Mouse (Mus musculus) lung, adult 2 months (tissue): Measurements from ENCODE around the gene 4930579G24Rik. TPM values are rescaled to one million over a fixed set of nuclear protein-coding genes. Genes with fewer than 3 reads are reported as not detected.

Source experiments
- DNase-seq: peaks from one replicate; pipeline ENCODE4 v3.0.0; 2022
- H3K4me1 ChIP-seq: fragments of 200-500 bp; 2 replicates; pipeline ENCODE4 v1.6.1; 2011; ENCODE audit warnings: low read length; ENCODE audit not compliant: control insufficient read depth, insufficient read depth
- H3K4me3 ChIP-seq: fragments of 200-500 bp; replicated peaks from 2 replicates; pipeline ENCODE3; 2011; ENCODE audit warnings: low read depth, mild to moderate bottlenecking, control low read depth, low read length; ENCODE audit errors: extremely low read depth
- CTCF ChIP-seq: fragments of 200-500 bp; IDR thresholded peaks from 2 replicates; pipeline ENCODE4 v1.5.1; 2011; ENCODE audit warnings: mild to moderate bottlenecking, low read length, control low read depth; ENCODE audit not compliant: insufficient read depth
- POLR2A ChIP-seq: fragments of 200-500 bp; IDR thresholded peaks from 2 replicates; pipeline ENCODE4 v1.6.1; 2011; ENCODE audit warnings: low read depth, mild to moderate bottlenecking, control low read depth, low read length, borderline replicate concordance; ENCODE audit errors: extremely low read depth
- WGBS: fragments of 180-500 bp; shearing (Covaris S2); methylation state at CpG from one replicate; pipeline ENCODE4 v1.1.7; 2018; 5-methylcytosine and 5-hydroxymethylcytosine counted together
- polyA plus RNA-seq: library from polyadenylated mRNA; depleted of rRNA; stranded (reverse); fragments of >200 nt; gene quantifications from 2 replicates; pipeline ENCODE4 v1.2.3, GENCODE M21; 2012; rRNA removed

The 4930579G24Rik gene
- polyA plus RNA-seq, 1 experiment, result 1.2 TPM

- TF ChIP-seq CTCF, result no peak
- TF ChIP-seq POLR2A, result no peak
- no peak for DNase-seq
- H3K4me3 ChIP-seq, result no peak overlapping the region
- 64% methylated on average over 3 of the region's 3 CpGs for WGBS
- no peaks in the 10 kb centered on the region for H3K4me1 ChIP-seq
Measured at GRCm38 (mm10) chr3:79676411-79676810, 47.5 kb downstream of the 4930579G24Rik start.

Other genes with a start within 250 kb of the 4930579G24Rik start
- 5.7 and 10.2 TPM in 2 replicates for gene Fnip2, start 61.3 kb upstream of the 4930579G24Rik start, polyA plus RNA-seq
- gene Ppid, start 37.7 kb upstream of the 4930579G24Rik start, polyA plus RNA-seq, result 5.8 and 9.1 TPM in 2 replicates
- 54.0 and 57.1 TPM in 2 replicates for gene Etfdh, start 421 bp downstream of the 4930579G24Rik start, polyA plus RNA-seq
- 0.14 and 0.36 TPM in 2 replicates for gene Rxfp1, start 108.8 kb downstream of the 4930579G24Rik start, polyA plus RNA-seq
- 0.92 and 1.9 TPM in 2 replicates for gene Tmem144, start 223.7 kb downstream of the 4930579G24Rik start, polyA plus RNA-seq